Mouse (Mus musculus) myocyte (in vitro differentiated cells): Measurements from ENCODE around the gene Gm20388. TPM values are rescaled to one million over a fixed set of nuclear protein-coding genes. Genes with fewer than 3 reads are reported as not detected.

Source experiments
- H3K27me3 ChIP-seq: one replicate; pipeline ENCODE4 v1.6.1; 2011; ENCODE audit not compliant: control insufficient read depth, insufficient read depth, insufficient read length
- H3K36me3 ChIP-seq: one replicate; pipeline ENCODE4 v1.6.1; 2011; ENCODE audit not compliant: control insufficient read depth, insufficient read depth
- H3K4me2 ChIP-seq: one replicate; pipeline ENCODE4 v1.6.1; 2011; ENCODE audit warnings: low read depth, control low read depth
- H3K4me3 ChIP-seq: one replicate; pipeline ENCODE4 v1.5.1; 2011; ENCODE audit warnings: mild to moderate bottlenecking, control low read depth, moderate library complexity
- H3K79me2 ChIP-seq: one replicate; pipeline ENCODE4 v1.6.1; 2011; ENCODE audit not compliant: control insufficient read depth, insufficient read depth
- H3ac ChIP-seq: one replicate; pipeline ENCODE4 v1.6.1; 2011; ENCODE audit not compliant: control insufficient read depth, insufficient read length
- CEBPB ChIP-seq: IDR thresholded peaks from 2 replicates; pipeline ENCODE4 v1.6.1; 2011; ENCODE audit warnings: mild to moderate bottlenecking, moderate library complexity; ENCODE audit not compliant: poor library complexity, insufficient read depth, severe bottlenecking
- E2F4 ChIP-seq: IDR thresholded peaks from one replicate; pipeline ENCODE4 v1.6.1; 2011; ENCODE audit warnings: mild to moderate bottlenecking, control low read depth, moderate library complexity; ENCODE audit not compliant: insufficient read depth
- MAX ChIP-seq: IDR thresholded peaks from one replicate; pipeline ENCODE4 v1.6.1; 2011; ENCODE audit warnings: low read depth, mild to moderate bottlenecking, control low read depth
- MYOD1 ChIP-seq, 3 experiments: IDR thresholded peaks; one replicate each; pipeline ENCODE4 v1.6.1; 2011; ENCODE audit warnings: control low read depth in 2 of 3, low read depth in 2 of 3, mild to moderate bottlenecking in 2 of 3, moderate library complexity in 1 of 3; ENCODE audit not compliant: insufficient read length in 2 of 3, control insufficient read depth in 1 of 3
- MYOG ChIP-seq, 3 experiments: IDR thresholded peaks; one replicate each; pipeline ENCODE4 v1.6.1; 2011; ENCODE audit warnings: control low read depth in 2 of 3, low read depth in 2 of 3, mild to moderate bottlenecking in 2 of 3; ENCODE audit not compliant: insufficient read length in 2 of 3, control insufficient read depth in 1 of 3, insufficient read depth in 1 of 3
- POLR2A ChIP-seq: IDR thresholded peaks from one replicate; pipeline ENCODE4 v1.6.1; 2011; ENCODE audit warnings: low read depth, mild to moderate bottlenecking, control low read depth, moderate library complexity; ENCODE audit not compliant: insufficient read length
- POLR2AphosphoS2 ChIP-seq: IDR thresholded peaks from one replicate; pipeline ENCODE4 v1.6.1; 2011; ENCODE audit warnings: low read depth, control low read depth; ENCODE audit not compliant: insufficient read length
- REST ChIP-seq: IDR thresholded peaks from one replicate; pipeline ENCODE4 v1.6.1; 2011; ENCODE audit warnings: mild to moderate bottlenecking, control low read depth, moderate library complexity; ENCODE audit not compliant: insufficient read depth, insufficient read length
- SRF ChIP-seq: IDR thresholded peaks from one replicate; pipeline ENCODE4 v1.6.1; 2011; ENCODE audit warnings: low read depth; ENCODE audit not compliant: control insufficient read depth, insufficient read length
- TCF12 ChIP-seq: IDR thresholded peaks from one replicate; pipeline ENCODE4 v1.6.1; 2011; ENCODE audit warnings: mild to moderate bottlenecking, control low read depth; ENCODE audit not compliant: poor library complexity, insufficient read depth, severe bottlenecking
- TCF3 ChIP-seq: IDR thresholded peaks from one replicate; pipeline ENCODE4 v1.6.1; 2011; ENCODE audit warnings: low read depth, control low read depth; ENCODE audit not compliant: insufficient read length
- USF1 ChIP-seq: IDR thresholded peaks from one replicate; pipeline ENCODE4 v1.6.1; 2011; ENCODE audit warnings: low read depth, mild to moderate bottlenecking, control low read depth, moderate library complexity
- polyA plus RNA-seq: library from polyadenylated mRNA; unstranded; fragments of >200 nt; fragmentation: generic; extraction: Trizol; gene quantifications from one replicate; pipeline ENCODE4 v1.2.1, GENCODE M21; 2012; ENCODE audit warnings: missing spikeins

The Gm20388 gene
- polyA plus RNA-seq, 1 experiment: 15.3 TPM

- H3K79me2 ChIP-seq: peaks cover 47% of the 10 kb centered on the region
- TF ChIP-seq TCF12 (no peak), CEBPB (no peak), SRF (no peak), REST (peak; percentile 41)
- peak overlapping the region; percentile 76 for H3K4me2 ChIP-seq
- no peak overlapping the region for H3ac ChIP-seq
- H3K4me3 ChIP-seq: no peak overlapping the region
- no peaks in the 10 kb centered on the region for H3K27me3 ChIP-seq
- H3K36me3 ChIP-seq: no peaks in the 10 kb centered on the region
These were observed 4367.6 kb downstream of the Gm20388 start for GRCm38 (mm10) chr8:124277951-124278910.

- H3K4me2 ChIP-seq: peak overlapping the region; percentile 76
- H3K36me3 ChIP-seq: no peaks in the 10 kb centered on the region
- H3K79me2 ChIP-seq: peaks cover 46% of the 10 kb centered on the region
- H3K4me3 ChIP-seq: no peak overlapping the region
- H3K27me3 ChIP-seq: no peaks in the 10 kb centered on the region
- no peak overlapping the region for H3ac ChIP-seq
- TF ChIP-seq E2F4 (no peak), TCF3 (no peak), USF1 (no peak), POLR2AphosphoS2 (no peak), MYOG (IDR thresholded peaks at IDR 0.05; ENCODE audit: control insufficient read depth in 1 of 3, insufficient read depth in 1 of 3, insufficient read length in 2 of 3, low read depth in 2 of 3) (no peak)
These were observed 4368.5 kb downstream of the Gm20388 start for GRCm38 (mm10) chr8:124278956-124279689.

- Histone ChIP-seq H3ac (no peak overlapping the region), H3K27me3 (no peaks in the 10 kb centered on the region), H3K4me2 (no peak overlapping the region), H3K79me2 (peaks cover 46% of the 10 kb centered on the region), H3K4me3 (no peak overlapping the region), H3K36me3 (no peaks in the 10 kb centered on the region)
- TF ChIP-seq MAX (no peak), POLR2A (no peak), CEBPB (no peak), POLR2AphosphoS2 (no peak), SRF (no peak), TCF12 (no peak), USF1 (no peak), MYOG (IDR thresholded peaks at IDR 0.05; ENCODE audit: control insufficient read depth in 1 of 3, insufficient read depth in 1 of 3, insufficient read length in 2 of 3, low read depth in 2 of 3) (no peak), REST (no peak), E2F4 (no peak)
These were observed 4369.0 kb downstream of the Gm20388 start for GRCm38 (mm10) chr8:124279690-124279985.

- H3K36me3 ChIP-seq: no peaks in the 10 kb centered on the region
- H3ac ChIP-seq: no peak overlapping the region
- no peak overlapping the region for H3K4me3 ChIP-seq
- no peaks in the 10 kb centered on the region for H3K27me3 ChIP-seq
- TF ChIP-seq POLR2AphosphoS2 (no peak), MYOG (IDR thresholded peaks at IDR 0.05; ENCODE audit: control insufficient read depth in 1 of 3, insufficient read depth in 1 of 3, insufficient read length in 2 of 3, low read depth in 2 of 3) (peak in 1 of 3 experiments; percentile 4)
- H3K4me2 ChIP-seq: no peak overlapping the region
- H3K79me2 ChIP-seq: peaks cover 37% of the 10 kb centered on the region
These were observed 4371.3 kb downstream of the Gm20388 start for GRCm38 (mm10) chr8:124281700-124282541.

GRCm38 (mm10) chr8:124282878-124283630, 4372.4 kb downstream of the Gm20388 start:
- Histone ChIP-seq H3K27me3 (no peaks in the 10 kb centered on the region), H3K36me3 (no peaks in the 10 kb centered on the region), H3K4me3 (no peak overlapping the region), H3K4me2 (peak overlapping the region; percentile 45), H3ac (no peak overlapping the region), H3K79me2 (peaks cover 37% of the 10 kb centered on the region)
- TF ChIP-seq MYOD1 (IDR thresholded peaks at IDR 0.05; ENCODE audit: control insufficient read depth in 1 of 3, insufficient read length in 2 of 3, low read depth in 2 of 3): no peak
- TF ChIP-seq TCF3: no peak
- no peak for TF ChIP-seq USF1
- no peak for TF ChIP-seq TCF12
- no peak for TF ChIP-seq SRF
